Mouse (Mus musculus): ENCODE measurements around the gene Zeb2. TPM values are rescaled to one million over a fixed set of nuclear protein-coding genes. Genes with fewer than 3 reads are reported as not detected.
"Not testable (repeated sequence)": the region's sequence is repeated elsewhere in the genome, so short reads cannot be mapped to it uniquely, and the experiment has no call there.

Zeb2 gene
- total RNA-seq, 2 experiments from 2014 or later = 129 to 138 TPM

GRCm38 (mm10) chr2:45112021-45112747 is 5.0 kb downstream of the Zeb2 start:
- no peak for DNase-seq

GRCm38 (mm10) chr2:45111571-45111970 is 5.6 kb downstream of the Zeb2 start:
- DNase-seq = not testable (repeated sequence)

DNA sequence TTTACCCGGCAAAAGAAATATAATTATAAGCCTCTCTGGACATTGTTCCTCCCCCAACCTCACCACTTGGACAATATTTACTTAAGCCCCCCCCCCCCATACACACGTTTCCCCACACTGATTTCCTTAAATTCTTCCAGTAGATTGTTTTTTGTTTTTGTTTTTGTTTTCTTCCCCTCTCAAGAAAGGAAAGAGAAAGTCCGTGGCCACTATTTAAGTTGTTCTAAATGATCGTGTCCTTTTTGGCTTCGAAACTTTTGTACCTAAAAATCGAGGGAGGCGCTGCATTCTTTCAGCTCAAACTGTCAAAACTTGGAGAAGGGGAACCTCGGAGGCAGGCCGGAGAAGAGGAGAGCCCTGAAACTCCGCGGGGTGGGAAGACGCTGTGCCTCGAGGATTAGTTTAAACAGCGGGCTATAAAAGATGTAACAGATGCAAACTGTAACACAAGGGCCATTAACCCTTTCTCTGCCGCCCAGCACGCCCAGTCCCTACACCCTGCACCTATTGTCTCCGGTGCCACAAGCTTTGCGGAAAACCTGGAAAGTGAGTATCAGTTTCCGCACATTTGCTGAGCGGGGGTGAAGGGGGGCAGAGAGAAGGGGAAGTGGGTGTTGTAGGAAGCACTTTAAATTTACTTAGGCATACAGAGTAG is 6.3 kb downstream of the Zeb2 start:
- peak; percentile 60 for DNase-seq

DNA sequence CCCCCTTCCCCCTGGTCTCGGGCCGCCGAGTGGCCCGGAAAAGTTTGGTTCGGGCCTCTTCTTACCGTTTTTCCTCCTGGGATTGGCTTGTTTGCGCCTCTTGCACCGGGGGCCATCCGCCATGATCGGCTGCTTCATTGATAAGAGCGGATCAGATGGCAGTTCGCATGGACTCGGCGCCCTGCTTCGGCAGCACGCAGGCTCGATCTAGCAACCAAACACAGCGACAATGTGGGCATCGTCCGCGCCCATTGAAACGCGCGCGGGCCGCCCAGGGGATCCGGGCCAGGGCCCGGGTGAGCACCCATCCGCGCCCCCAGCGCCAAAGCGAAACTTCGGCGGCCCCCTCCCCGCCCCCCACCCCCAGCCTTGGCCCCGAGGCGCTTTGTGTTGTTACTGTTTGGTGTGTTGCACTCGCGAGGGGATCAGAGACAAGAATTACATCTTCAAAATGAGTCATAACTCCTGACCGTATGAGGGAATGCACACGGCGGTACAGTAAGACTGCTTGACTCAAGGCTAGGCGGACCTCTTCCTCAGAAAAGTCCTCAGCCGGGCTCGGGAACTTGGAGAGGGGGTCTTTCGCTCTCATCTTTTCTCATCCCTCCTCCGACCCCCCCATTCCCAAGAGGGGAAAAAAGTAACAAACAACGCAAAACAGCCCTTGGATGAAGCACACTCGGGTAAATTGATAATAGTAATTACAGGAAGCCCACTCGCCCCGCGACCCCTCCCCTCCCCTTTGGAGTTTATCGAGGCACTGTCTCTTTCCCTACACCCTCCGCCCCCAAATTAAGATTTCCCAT is 7.0 kb downstream of the Zeb2 start:
- peak; percentile 76 for DNase-seq

DNA sequence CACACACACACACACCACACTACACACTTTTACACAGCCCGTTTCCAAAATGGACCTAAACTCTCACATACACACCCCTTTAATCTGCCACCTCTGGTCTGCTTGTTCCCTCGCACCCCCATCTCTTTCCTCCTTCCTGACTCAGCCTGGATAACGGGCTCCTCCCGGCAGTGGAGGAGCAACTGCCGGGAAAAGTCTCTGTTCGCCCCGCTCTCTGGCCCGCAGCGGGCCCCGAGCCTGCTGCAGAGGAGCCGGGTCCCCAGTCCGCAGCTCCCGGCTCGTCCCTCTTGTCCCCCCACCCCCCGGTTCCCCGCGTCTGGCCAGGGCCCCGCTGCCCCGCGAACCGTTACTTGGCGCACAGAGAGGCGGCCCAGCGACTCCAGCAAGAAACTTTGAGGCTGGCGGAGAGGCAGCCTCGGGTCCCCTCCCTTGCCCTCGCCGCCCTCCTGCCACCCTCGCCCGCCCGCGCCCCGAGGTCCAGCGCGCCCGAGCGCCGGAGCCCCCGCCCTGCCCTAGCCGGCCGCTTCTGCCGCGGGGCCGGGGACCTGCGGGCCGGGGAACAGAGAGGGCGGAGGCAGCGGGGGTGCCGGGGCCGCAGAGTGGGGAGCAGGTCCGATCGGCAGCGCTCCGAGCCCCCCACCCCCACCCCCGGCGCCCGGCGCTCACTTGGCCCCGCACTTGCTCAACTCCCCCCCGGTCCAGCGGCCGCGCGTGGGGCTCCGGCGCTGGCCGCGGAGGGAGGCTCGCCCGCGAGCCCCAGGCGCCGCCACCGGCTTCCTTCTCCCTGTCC is 7.8 kb downstream of the Zeb2 start:
- DNase-seq = peak; percentile 57

DNA sequence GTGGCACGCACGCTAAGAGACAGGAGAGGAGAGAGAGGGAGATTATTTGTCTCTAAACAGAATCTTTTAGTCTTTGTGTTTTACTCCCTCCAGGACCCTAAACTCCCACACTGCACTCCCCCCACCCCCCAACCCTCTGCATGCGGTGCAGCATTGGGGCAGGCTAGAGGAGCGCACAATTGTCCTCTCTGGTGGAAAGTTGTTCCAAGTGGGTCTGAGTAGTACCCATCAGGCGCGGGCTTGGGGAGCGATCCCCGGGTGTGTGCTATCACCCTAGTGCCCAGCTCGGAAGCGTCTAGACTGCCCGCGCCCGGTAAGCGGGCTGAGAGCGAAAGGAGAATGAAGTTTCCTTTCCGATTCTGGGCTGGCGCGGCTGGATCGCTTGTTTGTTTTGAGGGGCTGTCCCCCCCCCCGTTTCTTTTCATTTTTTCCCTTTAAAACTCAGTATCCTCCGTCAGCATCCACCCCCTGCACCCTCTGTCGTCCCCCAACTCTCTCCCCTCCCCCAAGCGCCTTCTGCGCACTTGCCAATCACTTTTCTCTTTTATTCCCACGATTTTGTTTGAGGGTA is 8.6 kb downstream of the Zeb2 start:
- peak; percentile 70 for DNase-seq

GRCm38 (mm10) chr2:45107555-45107954 is 9.6 kb downstream of the Zeb2 start:
- DNase-seq = peak; percentile 38

DNA sequence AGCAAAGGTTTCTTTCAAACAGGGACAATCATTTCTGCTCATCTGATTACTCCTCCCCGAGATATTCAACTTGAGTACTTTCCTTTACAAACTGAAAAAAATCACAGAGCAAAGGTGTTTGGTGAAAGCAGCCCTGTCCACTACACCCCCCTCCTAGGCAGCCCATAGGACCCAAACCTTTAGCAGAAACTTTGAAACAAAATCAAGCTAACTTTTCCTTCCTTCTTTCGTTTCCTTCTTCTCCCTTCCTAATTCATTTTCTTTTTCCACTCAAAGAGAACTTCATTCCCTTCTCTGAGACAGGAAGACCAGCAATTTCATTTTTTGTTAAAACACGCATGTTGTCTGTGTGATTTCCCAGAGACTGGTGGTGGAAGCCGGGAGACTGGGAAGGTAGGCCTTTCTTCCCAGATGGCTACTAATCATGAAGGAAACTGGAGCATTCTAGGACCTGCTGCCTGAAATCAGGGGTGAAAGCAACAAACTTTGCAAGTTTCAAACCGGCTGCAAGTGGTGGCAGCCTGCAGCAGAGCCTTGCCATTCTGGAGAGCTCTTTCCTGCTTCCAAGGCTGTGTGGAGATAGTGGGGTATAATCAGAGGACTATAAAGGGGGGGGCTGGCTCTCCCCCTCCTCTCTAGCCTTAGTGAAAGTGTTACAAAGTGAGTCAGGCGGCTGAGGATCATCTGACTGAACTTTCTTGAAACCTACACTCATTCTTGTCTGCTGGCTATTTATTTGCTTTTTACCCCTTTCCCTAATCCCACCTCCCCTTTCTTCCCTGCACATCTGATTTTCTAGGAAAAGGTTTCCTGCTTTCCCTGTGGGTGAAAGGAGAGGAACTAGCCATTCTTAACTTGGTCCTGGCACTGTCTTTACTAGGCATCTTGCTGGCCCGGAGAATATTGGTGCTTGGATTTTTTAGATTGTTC is 11.0 kb downstream of the Zeb2 start:
- peak; percentile 56 for DNase-seq

- no peak for DNase-seq
Observed at GRCm38 (mm10) chr2:45105281-45105721, 11.9 kb downstream of the Zeb2 start.

DNA sequence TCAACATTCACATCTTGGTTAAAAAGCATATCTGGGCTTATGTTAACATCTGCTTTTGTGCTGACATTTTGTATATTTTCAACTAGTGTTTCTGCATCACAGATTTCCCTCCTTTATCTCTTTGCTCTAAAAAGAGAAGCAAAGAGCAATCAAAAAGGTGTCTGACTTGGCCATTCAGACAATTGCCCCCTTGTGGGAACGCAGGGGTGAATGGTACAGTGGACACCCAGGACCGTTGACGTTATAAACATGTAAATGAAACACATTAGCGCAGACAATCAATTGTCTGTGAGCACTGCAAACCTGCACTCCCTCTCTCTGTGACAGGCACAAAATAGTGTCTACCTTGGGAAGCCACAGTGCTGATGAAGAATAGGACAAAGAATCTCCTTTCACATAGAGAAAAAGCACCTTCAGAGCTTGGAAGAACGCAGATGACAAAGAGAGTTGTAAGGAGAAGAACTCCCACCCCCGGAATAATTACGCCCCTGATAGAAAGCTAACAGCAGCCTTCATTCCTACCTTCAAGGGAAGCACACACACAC is 12.6 kb downstream of the Zeb2 start:
- no peak for DNase-seq

DNA sequence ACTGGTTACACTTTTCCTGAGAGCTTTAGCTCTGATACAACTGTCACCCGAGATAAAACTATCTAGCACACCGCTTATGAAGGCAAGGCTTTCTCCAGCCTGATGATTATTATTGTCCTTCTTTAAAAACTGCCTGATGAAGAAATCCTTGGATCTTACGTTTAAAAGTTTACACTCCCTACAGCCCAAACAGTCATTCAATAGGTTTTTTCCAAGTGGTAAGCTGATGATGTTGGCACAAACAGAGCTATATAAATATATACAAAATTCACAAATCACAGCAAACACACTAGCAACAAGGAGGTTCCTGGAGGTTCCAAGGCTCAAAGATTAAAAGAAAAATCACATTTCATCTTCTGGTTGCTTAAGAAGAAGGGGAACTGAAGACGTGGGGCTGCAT is 13.1 kb downstream of the Zeb2 start:
- no peak for DNase-seq

DNA sequence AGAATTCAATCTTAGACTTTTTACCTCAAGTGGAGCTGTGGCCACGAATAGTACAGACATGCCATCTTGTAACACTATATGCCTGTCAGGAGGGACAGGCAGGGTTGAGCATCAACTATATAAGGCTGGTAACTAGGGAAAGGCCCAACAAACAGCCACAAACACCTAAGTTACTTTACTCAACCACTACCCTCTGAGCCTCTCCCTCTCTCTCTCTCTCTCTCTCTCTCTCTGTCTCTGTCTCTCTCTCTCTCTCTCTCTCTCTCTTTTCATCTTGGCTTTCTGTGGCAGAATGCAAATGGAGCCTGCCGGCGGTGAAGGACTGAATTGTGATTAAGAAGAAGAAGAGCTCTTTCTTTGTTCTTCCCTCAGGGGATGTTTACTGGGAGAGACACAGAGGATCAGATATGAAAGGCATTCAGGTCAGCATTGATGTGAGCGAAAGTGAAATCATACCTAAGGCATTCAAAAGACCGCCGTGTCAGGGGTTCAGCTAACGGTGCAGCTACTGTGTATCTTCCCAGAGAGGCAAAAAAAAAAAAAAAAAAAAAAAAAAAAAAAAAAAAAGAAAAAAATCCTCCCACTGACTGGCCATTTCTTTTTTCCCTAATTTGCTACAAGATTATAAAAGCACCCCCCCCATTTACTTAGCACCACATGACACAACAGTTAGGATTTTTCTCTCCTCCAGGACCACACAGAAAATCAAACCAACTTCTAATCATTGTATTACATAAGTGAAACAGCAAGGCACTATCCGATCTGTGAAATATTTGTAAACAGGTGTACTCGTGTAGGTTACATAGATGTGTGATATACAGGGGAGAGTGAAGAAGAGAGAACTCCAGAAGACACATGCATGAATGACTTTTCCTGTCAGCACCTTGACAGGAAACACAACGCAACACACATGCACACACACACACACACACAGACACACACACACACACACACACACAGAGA is 13.9 kb downstream of the Zeb2 start:
- no peak for DNase-seq

GRCm38 (mm10) chr2:45102191-45102638 is 15.0 kb downstream of the Zeb2 start:
- DNase-seq = no peak

- no peak for DNase-seq
Observed at GRCm38 (mm10) chr2:45101586-45101985, 15.6 kb downstream of the Zeb2 start.

DNA sequence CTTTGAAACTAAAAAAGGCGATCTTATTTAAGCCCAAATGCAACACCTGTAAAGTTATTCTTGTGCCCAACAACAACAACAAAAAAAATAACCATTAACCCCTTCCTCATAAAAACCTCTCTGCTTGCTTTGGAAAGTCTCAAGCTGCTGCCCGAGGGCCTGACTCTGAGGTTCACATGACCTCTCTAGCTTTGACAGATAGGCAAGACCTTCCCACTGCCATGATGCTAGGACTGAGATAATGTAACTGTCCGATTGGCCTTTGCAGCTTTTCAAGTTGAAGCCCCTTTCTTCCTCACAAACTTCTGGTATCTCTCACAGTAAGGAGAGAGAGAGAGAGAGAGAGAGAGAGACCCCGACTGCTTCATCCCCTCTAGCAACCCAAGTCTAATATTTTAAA is 16.2 kb downstream of the Zeb2 start:
- no peak for DNase-seq

GRCm38 (mm10) chr2:45100628-45101027 is 16.6 kb downstream of the Zeb2 start:
- no peak for DNase-seq

DNA sequence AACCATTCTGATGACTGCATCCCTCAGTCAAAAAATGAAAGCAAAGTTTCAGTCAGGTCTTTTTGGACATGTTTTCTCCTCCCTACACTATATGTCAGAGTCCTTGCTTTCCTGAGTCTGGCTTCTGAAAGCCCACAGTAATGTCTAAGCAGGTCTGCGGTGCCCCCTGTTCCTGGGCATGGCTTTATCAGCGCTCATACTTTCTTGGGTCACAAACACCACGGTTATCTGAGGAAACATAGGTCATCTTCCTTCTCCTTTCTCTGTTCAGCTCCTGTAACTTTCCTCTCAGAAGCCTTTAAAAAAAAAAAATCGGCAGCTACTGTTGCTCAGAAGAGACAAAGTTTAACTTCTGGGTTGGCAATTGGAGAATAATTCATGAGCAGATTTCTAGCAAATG is 17.2 kb downstream of the Zeb2 start:
- DNase-seq = no peak

DNA sequence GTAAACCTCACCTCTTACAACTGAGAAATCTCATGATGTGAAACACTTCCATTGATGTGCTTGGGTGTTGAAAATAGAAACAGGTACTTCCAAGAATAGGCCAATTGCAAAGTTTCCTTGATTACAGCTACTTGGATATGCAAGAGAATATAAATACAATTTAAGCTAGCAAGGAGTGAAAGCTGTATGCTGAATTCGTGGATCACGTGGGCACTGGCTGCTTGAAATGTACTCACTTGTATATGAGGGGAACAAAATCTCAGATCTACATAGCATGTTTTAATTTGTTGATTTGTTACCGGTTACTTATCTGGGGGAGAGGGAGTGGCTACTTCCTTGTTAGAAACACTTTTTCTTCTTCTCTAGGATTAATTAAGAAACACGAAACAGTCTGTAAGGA is 18.1 kb downstream of the Zeb2 start:
- DNase-seq = no peak

- DNase-seq = no peak
Observed at GRCm38 (mm10) chr2:45097969-45098368, 19.2 kb downstream of the Zeb2 start.
